Mouse (Mus musculus) embryonic stem cell, embryonic (primary cell): ENCODE results near the gene Trim41.

ENCODE experiments used
- CTCF ChIA-PET, 4 experiments: fragments of 300-600 bp in 2 of 4; fragments of 350-600 bp in 2 of 4; sonication (Branson Sonifier 250); formaldehyde crosslinking; loops; one replicate each; lab custom pipeline; 2022; ENCODE audit warnings: inconsistent platforms in 2 of 4; lab: Charles Lee
- POLR2A ChIA-PET, 4 experiments: fragments of 300-600 bp in 2 of 4; fragments of 350-600 bp in 2 of 4; sonication (Branson Sonifier 250); formaldehyde crosslinking; loops; one replicate each; lab custom pipeline; 2022; ENCODE audit warnings: antibody characterized with exemption in 4 of 4, inconsistent platforms in 1 of 4; lab: Charles Lee

Gene Trim41

DNA sequence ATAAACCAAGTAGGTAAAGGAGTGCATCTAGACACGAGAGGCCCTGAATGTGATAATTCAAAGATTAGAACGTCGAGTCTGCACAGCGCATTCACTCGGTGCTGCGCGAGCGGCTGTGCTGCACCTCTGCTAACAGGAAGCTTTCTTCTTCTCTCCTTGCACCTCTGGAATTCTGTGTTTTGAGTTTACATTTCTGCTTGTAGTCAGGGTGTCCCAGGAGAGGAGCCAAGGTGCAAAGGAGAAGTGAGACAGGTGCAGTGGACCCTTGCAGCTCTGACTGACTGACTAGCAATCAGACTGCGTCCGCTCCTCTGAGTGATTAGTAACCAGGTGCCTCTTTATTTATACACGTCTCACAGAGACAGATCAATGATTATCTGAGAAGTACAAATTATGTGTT, 26.0 kb upstream of the Trim41 start:
- ChIA-PET CTCF (interaction anchor here in 3 of 4 experiments (0.6 to 1.7 kb wide), 4 partner anchors 8 to 57 kb away, joined by 3 to 13 read pairs (median 5); no protein-coding TSS in a partner anchor), POLR2A (interaction anchor here (0.6 to 19.0 kb wide), 9 partner anchors 8 to 43 kb away, joined by 3 to 450 read pairs (median 4); partner anchors contain the start of gene Rack1 (in 3 of the 4))

DNA sequence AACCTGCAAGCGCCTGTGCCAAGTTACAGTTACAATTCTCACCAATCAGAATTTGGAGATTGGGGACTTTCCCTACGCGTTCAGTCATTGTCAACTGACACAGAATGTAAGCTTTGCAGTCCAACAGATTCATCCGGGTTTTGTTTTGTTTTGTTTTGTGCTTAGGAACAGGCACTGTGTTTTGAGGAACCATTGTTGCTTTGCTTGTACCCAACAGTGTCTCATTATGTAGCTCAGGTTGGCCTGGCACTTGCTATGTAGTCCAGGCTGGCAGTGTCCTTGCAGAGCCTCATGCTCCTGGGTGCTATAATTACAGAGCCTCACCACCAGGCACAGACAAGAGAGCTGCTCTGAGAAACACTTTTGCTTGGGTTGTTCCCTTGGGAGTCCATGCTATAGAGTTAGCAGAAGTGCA, 25.2 kb upstream of the Trim41 start:
- POLR2A ChIA-PET = interaction anchor here in 3 of 4 experiments (1.0 to 19.0 kb wide), 9 partner anchors 8 to 42 kb away, joined by 3 to 450 read pairs (median 6); partner anchors contain the start of gene Rack1 (in 3 of the 3)
- CTCF ChIA-PET = interaction anchor here in 1 of 4 experiments (1.3 kb wide), 1 partner anchor 9 kb away, joined by 4 read pairs; no protein-coding TSS in a partner anchor

- ChIA-PET CTCF (no interaction called here), POLR2A (interaction anchor here in 2 of 4 experiments (0.6 to 19.8 kb wide), 7 partner anchors 9 to 36 kb away, joined by 3 to 516 read pairs (median 7); partner anchors contain the start of gene Rack1 (in 1 of the 2))
These were observed 24.1 kb upstream of the Trim41 start for GRCm38 (mm10) chr11:48841213-48841612.

DNA sequence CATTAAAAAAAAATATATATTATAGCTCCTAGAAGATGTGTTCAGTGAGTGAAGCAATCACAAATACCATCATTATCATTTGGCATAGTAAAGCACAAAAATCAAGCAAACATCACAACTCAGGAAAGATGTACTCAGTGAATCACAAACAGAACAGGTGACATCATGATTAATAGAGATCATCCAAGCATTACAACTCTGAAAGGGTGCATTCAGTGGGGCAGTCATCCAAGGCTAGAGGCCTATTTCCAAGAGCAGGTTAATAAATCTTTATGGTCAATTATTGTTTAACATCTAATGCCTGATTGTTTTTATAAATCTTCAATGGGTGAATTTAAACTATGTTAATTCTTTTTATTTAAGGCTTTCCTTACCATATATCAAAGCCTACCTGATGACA, 23.7 kb upstream of the Trim41 start:
- CTCF ChIA-PET = no interaction called here
- POLR2A ChIA-PET = interaction anchor here in 2 of 4 experiments (0.6 to 19.8 kb wide), 4 partner anchors 10 to 35 kb away, joined by 3 to 516 read pairs (median 34); partner anchors contain the start of genes Gm12184 (in 1 of the 2) and Rack1 (in 1 of the 2)

DNA sequence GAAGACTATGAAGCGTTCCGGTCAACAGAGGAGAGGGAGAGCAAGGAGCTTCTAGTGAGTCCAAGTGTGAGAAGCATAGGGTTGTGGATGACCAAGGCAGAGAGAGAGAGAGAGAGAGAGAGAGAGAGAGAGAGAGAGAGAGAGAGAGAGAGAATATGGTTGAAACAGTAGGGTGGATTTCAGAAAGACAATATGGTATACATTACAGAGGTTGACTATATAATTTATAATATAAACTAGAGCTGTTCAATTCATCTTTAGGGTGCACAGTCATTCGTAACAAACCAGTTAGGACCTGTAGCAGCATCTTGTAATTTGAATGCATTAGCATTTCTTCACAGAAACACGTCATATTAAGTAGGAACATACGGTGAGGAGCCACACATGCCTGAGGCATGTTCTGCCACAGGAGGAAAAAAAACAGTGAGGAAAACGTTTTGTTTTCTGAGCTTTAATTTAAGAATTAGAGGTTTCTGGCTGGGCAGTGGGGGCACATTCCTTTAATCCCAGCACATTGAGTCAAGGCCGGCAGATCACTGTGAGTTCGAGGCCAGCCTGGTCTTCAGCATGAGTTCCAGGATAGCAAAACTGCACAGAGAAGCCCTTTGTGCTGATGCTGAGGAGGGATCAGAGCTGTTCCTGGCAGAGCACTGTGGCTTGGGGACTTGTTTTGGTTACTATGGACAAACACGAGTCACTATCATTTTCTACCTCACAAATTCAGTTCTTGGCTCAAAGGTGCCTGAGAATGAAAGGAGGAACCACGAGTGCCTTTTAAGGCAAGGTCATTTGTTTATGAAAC, 21.9 kb upstream of the Trim41 start:
- POLR2A ChIA-PET = interaction anchor here (0.5 to 19.8 kb wide), 22 partner anchors 8 to 1855 kb away, joined by 3 to 516 read pairs (median 14); partner anchors contain the start of genes Rack1 (in 3 of the 4), Trim41 (in 2 of the 4), Gm12184 (in 1 of the 4) and Trim7 (in 1 of the 4)
- CTCF ChIA-PET = interaction anchor here in 2 of 4 experiments (0.6 to 3.0 kb wide), 8 partner anchors 12 to 1010 kb away, joined by 3 to 15 read pairs (median 9); no protein-coding TSS in a partner anchor

- CTCF ChIA-PET = interaction anchor here in 3 of 4 experiments (0.7 to 3.0 kb wide), 10 partner anchors 11 to 63 kb away, joined by 3 to 15 read pairs (median 9); no protein-coding TSS in a partner anchor
- POLR2A ChIA-PET = interaction anchor here (0.8 to 19.8 kb wide), 30 partner anchors 7 to 365 kb away, joined by 3 to 516 read pairs (median 9); partner anchors contain the start of genes Rack1 (in 3 of the 4), Trim41 (in 2 of the 4), Trim7 (in 2 of the 4) and Gm12184 (in 1 of the 4)
These were observed 21.1 kb upstream of the Trim41 start for GRCm38 (mm10) chr11:48838181-48838797.

DNA sequence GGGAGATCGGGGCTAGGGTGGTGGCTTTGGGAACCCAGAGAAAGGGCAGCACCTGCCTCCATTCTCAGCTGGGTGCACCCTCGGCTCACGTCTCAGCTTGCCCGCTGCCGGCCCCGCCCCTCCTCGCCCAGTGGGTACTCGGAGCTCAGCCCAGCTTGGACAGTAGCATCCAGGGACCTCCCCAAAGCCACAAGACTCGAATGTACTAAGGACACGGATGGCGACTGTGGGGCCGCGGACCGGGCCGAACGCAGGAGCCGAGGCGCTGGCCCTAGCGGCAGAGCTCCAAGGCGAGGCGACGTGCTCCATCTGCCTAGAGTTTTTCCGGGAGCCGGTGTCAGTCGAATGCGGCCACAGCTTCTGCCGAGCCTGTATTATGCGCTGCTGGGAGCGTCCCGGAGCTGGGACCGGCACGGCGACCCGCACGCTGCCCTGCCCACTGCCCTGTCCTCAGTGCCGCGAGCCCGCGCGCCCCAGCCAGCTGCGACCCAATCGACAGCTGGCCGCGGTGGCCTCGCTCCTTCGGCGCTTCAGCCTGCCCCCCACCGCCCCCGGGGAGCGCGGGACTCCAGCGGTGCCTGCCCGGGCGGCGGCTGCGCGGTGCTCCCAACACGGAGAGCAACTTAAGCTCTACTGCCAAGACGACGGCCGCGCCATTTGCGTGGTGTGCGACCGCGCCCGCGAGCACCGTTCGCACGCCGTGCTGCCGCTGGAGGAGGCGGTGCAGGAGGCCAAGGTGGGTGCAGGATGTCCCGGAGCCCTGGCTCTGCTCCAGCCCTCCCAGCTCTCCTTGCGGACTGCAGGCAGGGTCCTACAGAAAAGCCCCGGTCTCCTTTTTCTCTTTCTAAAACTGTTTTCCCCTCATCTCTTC, 20.4 kb upstream of the Trim41 start:
- ChIA-PET POLR2A (interaction anchor here (0.7 to 19.8 kb wide), 38 partner anchors 8 to 365 kb away, joined by 3 to 516 read pairs (median 8); partner anchors contain the start of genes Rack1 (in 4 of the 4), Trim41 (in 3 of the 4), Trim7 (in 2 of the 4) and Gm12184 (in 1 of the 4)), CTCF (interaction anchor here in 3 of 4 experiments (0.6 to 3.0 kb wide), 9 partner anchors 14 to 1006 kb away, joined by 3 to 15 read pairs (median 9); no protein-coding TSS in a partner anchor)

GRCm38 (mm10) chr11:48836990-48837309, 19.8 kb upstream of the Trim41 start:
- ChIA-PET POLR2A (interaction anchor here (0.5 to 19.8 kb wide), 34 partner anchors 8 to 366 kb away, joined by 3 to 516 read pairs (median 8); partner anchors contain the start of genes Rack1 (in 4 of the 4), Trim41 (in 2 of the 4), Trim7 (in 2 of the 4) and Gm12184 (in 1 of the 4)), CTCF (interaction anchor here in 3 of 4 experiments (1.3 to 3.0 kb wide), 6 partner anchors 15 to 62 kb away, joined by 4 to 15 read pairs (median 9); no protein-coding TSS in a partner anchor)

DNA sequence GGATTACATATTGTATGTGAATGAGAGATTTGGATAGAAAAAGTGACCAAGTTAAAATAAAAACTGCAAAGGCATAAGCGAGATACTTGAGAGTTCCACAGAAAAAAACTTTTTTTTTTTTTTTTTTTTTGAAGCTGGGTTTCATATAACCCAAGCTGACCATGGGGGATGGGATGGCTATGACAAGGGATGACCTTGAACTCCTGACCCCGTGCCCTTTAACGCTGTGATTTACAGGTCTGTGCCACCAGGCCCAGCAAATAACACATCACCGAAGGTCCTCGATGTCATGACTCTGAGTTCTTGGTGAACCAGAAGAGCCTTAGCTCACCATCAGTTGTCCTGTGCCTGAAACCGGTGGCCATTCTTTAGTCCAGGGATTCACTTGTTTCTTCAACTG, 18.8 kb upstream of the Trim41 start:
- POLR2A ChIA-PET = interaction anchor here in 3 of 4 experiments (0.6 to 19.8 kb wide), 14 partner anchors 8 to 54 kb away, joined by 4 to 516 read pairs (median 8); partner anchors contain the start of genes Rack1 (in 2 of the 3), Trim41 (in 2 of the 3) and Gm12184 (in 1 of the 3)
- CTCF ChIA-PET = interaction anchor here in 2 of 4 experiments (1.2 to 2.8 kb wide), 3 partner anchors 16 to 46 kb away, joined by 5 to 11 read pairs (median 6); no protein-coding TSS in a partner anchor

- ChIA-PET CTCF (interaction anchor here in 3 of 4 experiments (0.6 to 2.0 kb wide), 13 partner anchors 9 to 1195 kb away, joined by 3 to 6 read pairs (median 3); no protein-coding TSS in a partner anchor), POLR2A (interaction anchor here (0.6 to 19.8 kb wide), 45 partner anchors 9 to 959 kb away, joined by 3 to 516 read pairs (median 4); partner anchors contain the start of genes Rack1 (in 4 of the 4) and Trim41 (in 3 of the 4))
These were observed 16.8 kb upstream of the Trim41 start for GRCm38 (mm10) chr11:48833731-48834639.

- ChIA-PET POLR2A (interaction anchor here (0.8 to 19.8 kb wide), 21 partner anchors 8 to 51 kb away, joined by 3 to 516 read pairs (median 5); partner anchors contain the start of genes Rack1 (in 3 of the 4) and Trim41 (in 2 of the 4)), CTCF (interaction anchor here in 2 of 4 experiments (0.9 to 1.4 kb wide), 4 partner anchors 17 to 45 kb away, joined by 3 to 6 read pairs (median 3); no protein-coding TSS in a partner anchor)
These were observed 16.1 kb upstream of the Trim41 start for GRCm38 (mm10) chr11:48833078-48833730.

- ChIA-PET CTCF (interaction anchor here in 2 of 4 experiments (0.7 to 1.1 kb wide), 2 partner anchors 23 to 41 kb away, joined by 3 read pairs; no protein-coding TSS in a partner anchor), POLR2A (interaction anchor here in 3 of 4 experiments (1.1 to 19.8 kb wide), 7 partner anchors 9 to 32 kb away, joined by 3 to 516 read pairs (median 7); partner anchors contain the start of genes Rack1 (in 2 of the 3) and Trim41 (in 2 of the 3))
These were observed 14.1 kb upstream of the Trim41 start for GRCm38 (mm10) chr11:48831273-48831672.

DNA sequence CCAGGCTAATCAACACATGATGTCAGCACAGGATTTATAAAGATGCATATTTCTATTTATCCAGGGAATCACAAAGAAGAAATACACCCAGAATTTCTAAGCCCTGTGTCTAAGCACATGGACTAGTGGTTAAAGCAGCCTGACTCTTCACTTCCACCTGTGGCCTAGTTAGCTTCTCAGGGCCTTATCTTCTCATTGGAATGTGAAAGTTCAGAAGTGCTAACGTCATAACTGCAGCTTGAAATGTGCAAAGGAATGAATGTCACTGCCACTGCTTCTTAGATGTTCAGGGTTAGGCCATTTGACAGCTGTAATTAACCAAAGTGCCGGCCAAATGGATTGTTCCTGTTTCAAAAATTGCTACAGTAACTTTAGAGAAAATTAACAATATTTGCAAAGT, 13.1 kb upstream of the Trim41 start:
- ChIA-PET CTCF (interaction anchor here in 1 of 4 experiments (0.7 kb wide), 1 partner anchor 40 kb away, joined by 3 read pairs; no protein-coding TSS in a partner anchor), POLR2A (interaction anchor here in 3 of 4 experiments (0.9 to 19.8 kb wide), 7 partner anchors 8 to 31 kb away, joined by 3 to 516 read pairs (median 5); partner anchors contain the start of genes Rack1 (in 3 of the 3) and Trim41 (in 1 of the 3))

- ChIA-PET CTCF (interaction anchor here in 3 of 4 experiments (1.2 to 1.7 kb wide), 4 partner anchors 11 to 53 kb away, joined by 3 to 4 read pairs (median 3); no protein-coding TSS in a partner anchor), POLR2A (interaction anchor here (0.5 to 19.8 kb wide), 23 partner anchors 9 to 47 kb away, joined by 3 to 516 read pairs (median 5); partner anchors contain the start of genes Rack1 (in 3 of the 4) and Trim41 (in 2 of the 4))
These were observed 10.8 kb upstream of the Trim41 start for GRCm38 (mm10) chr11:48827926-48828325.
